Mouse (Mus musculus) limb, embryonic 12.5 days (tissue): ENCODE measurements around the gene Apobr. TPM values are rescaled to one million over a fixed set of nuclear protein-coding genes. Genes with fewer than 3 reads are reported as not detected.

Experiments
- ATAC-seq: fragments of 200-750 bp; cut with Nextera tagmentation; 2 replicates; pipeline ENCODE4 v1.8.0; 2017; ENCODE audit warnings: low read depth, moderate TSS enrichment; ENCODE audit not compliant: insufficient number of reproducible peaks, insufficient read depth, low FRiP score, low TSS enrichment
- H3K27ac ChIP-seq: fragments of 300-500 bp; sonication (generic); 2 replicates; pipeline ENCODE4 v1.5.1; 2016; ENCODE audit warnings: mild to moderate bottlenecking, moderate library complexity
- H3K27me3 ChIP-seq: fragments of 300-500 bp; sonication (generic); 2 replicates; pipeline ENCODE4 v1.6.1; 2016; ENCODE audit warnings: mild to moderate bottlenecking, moderate library complexity
- H3K36me3 ChIP-seq: fragments of 300-500 bp; sonication (generic); 2 replicates; pipeline ENCODE4 v1.6.1; 2016; ENCODE audit warnings: mild to moderate bottlenecking, moderate library complexity
- H3K4me1 ChIP-seq: fragments of 300-500 bp; sonication (generic); replicated peaks from 2 replicates; pipeline ENCODE4 v1.6.1; 2016
- H3K4me2 ChIP-seq: fragments of 300-500 bp; sonication (generic); 2 replicates; pipeline ENCODE4 v1.6.1; 2016; ENCODE audit warnings: mild to moderate bottlenecking, moderate library complexity
- H3K4me3 ChIP-seq: fragments of 300-500 bp; sonication (generic); replicated peaks from 2 replicates; pipeline ENCODE4 v1.5.1; 2016; ENCODE audit warnings: mild to moderate bottlenecking
- H3K9ac ChIP-seq: fragments of 300-500 bp; sonication (generic); replicated peaks from 2 replicates; pipeline ENCODE4 v1.6.1; 2016; ENCODE audit warnings: mild to moderate bottlenecking, moderate library complexity
- H3K9me3 ChIP-seq: fragments of 300-500 bp; sonication (generic); 2 replicates; pipeline ENCODE4 v1.6.1; 2016; ENCODE audit warnings: mild to moderate bottlenecking, moderate library complexity
- WGBS: fragments of 180-500 bp; shearing (Covaris S2); methylation state at CpG from one replicate; pipeline ENCODE4 v1.1.7; 2016; 5-methylcytosine and 5-hydroxymethylcytosine counted together
- polyA plus RNA-seq: library from polyadenylated mRNA; unstranded; fragments of >200 nt; fragmentation: Nextera tagmentation; extraction: Ambion mirVana; gene quantifications from 2 replicates; pipeline ENCODE4 v1.2.1, GENCODE M21; 2016

The Apobr gene
- polyA plus RNA-seq, 1 experiment from 2014 or later, result 0.56 TPM

DNA sequence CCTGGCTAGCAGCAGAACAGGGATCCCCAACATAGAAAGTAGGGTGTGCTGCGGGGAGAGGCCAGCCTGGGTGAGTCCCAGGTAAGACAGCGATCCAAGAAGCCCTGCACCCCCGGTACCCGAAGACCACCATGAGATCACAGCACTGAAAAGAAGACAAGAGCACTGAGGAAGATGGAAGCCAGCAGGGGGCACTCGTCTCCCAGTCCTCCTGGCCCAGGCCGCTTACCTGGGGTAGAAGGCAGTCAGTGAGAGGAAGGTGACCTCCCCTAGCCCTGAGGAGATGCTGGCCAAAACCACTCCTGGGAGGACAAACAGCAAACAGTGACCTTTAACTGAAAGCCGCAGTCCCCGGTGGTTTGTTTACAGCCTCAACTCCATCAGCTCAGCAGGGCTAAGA lies 5.6 kb upstream of the Apobr start:
- no peak overlapping the region for H3K9ac ChIP-seq
- H3K4me1 ChIP-seq, result peaks cover 6% of the 10 kb centered on the region; the same call in 1 of the 2 replicates
- 50% methylated on average over 8 of the region's 8 CpGs for WGBS
- H3K4me2 ChIP-seq, result no peak overlapping the region
- no peak overlapping the region for H3K4me3 ChIP-seq
- H3K27me3 ChIP-seq, result no peaks in the 10 kb centered on the region
- ATAC-seq, result no peak
- H3K36me3 ChIP-seq, result peaks cover 37% of the 10 kb centered on the region
- H3K27ac ChIP-seq, result no peak overlapping the region
- H3K9me3 ChIP-seq, result no peaks in the 10 kb centered on the region

DNA sequence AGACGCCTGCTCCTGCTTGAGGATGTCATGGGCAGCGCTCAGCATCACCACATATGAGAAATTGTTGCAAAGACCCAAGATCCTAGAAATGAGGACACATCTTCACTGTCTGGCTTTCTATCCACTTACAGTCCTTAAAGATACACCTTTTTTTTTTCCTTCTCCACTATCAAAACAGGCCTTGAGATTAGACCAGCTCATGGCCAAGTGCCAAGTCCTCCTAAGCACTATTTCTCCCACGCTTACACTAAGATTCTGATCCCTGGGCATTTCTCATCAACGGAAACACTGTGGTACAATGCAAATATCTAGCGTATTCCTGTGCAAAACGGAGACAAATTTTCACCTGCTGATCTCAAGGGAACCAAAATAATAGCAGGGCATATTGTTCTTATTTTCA lies 3.1 kb upstream of the Apobr start:
- Histone ChIP-seq H3K4me3 (no peak overlapping the region), H3K9me3 (no peaks in the 10 kb centered on the region), H3K27me3 (peaks cover 21% of the 10 kb centered on the region), H3K27ac (no peak overlapping the region), H3K4me1 (peaks cover 6% of the 10 kb centered on the region; the same call in 1 of the 2 replicates), H3K36me3 (peaks cover 22% of the 10 kb centered on the region), H3K9ac (no peak overlapping the region), H3K4me2 (peak overlapping the region; percentile 33)
- 86% methylated on average over 6 of the region's 6 CpGs for WGBS
- ATAC-seq, result no peak

DNA sequence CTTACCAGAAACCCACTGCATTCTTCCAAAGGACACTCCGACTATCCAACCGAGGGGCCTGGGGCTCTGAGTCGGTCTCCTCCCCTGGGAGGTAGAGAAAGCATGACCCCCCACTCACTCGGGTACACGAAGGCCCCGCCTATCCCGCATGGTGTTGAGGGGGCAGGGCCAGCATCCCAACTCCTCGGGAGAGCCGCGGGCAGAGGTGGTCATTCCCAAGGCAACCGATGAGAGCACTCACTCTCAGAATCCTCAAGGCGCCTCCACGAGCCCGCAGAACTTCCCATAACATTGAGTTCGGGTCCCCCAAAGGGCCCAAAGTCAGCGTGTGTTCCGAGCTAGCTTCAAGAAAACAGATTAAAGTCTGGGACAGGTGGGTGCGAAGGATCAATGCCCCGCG lies 2.0 kb upstream of the Apobr start:
- no peaks in the 10 kb centered on the region for H3K9me3 ChIP-seq
- peaks cover 31% of the 10 kb centered on the region for H3K27me3 ChIP-seq
- 3% methylated on average over 20 of the region's 20 CpGs for WGBS
- H3K4me3 ChIP-seq, result peak overlapping the region; percentile 50
- H3K4me1 ChIP-seq, result peaks cover 10% of the 10 kb centered on the region; the same call in 1 of the 2 replicates
- peaks cover 14% of the 10 kb centered on the region; the same call in 1 of the 2 replicates for H3K36me3 ChIP-seq
- H3K4me2 ChIP-seq, result peak overlapping the region; percentile 78
- 0 out of 2 replicates have a peak overlapping the region, but pooled peaks have one; percentile 17 for H3K27ac ChIP-seq
- peak; percentile 66 for ATAC-seq
- H3K9ac ChIP-seq, result peak overlapping the region; percentile 52

DNA sequence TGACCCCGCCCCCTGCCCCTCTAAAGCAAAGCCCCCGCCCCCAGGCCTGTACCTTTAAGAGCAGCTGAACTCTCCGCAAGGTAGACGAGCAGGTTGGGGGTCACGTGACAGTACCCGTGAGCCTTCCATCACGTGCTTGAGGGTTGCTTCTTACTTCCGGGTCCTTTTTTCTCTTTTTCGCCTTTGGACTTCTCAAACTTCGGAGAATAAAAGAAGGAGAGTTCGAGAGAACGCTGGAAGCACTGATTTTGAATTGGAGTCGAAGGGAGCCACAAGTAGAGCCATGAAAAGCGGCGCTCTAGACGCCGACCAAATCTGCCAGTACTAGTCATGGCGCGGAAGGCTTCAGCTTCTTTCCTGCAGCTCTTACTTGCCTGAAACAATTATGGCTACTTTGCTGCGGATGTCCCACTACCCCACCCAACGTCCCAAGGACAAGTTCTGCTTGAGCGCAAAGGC lies 1.5 kb upstream of the Apobr start:
- Histone ChIP-seq H3K27ac (peak overlapping the region; percentile 82), H3K27me3 (peaks cover 31% of the 10 kb centered on the region), H3K4me3 (peak overlapping the region; percentile 50), H3K9ac (peak overlapping the region; percentile 52), H3K4me1 (peaks cover 14% of the 10 kb centered on the region), H3K9me3 (no peaks in the 10 kb centered on the region), H3K4me2 (peak overlapping the region; percentile 78), H3K36me3 (peaks cover 11% of the 10 kb centered on the region; the same call in 1 of the 2 replicates)
- ATAC-seq, result peak; percentile 87
- WGBS, result 1% methylated on average over 22 of the region's 22 CpGs

DNA sequence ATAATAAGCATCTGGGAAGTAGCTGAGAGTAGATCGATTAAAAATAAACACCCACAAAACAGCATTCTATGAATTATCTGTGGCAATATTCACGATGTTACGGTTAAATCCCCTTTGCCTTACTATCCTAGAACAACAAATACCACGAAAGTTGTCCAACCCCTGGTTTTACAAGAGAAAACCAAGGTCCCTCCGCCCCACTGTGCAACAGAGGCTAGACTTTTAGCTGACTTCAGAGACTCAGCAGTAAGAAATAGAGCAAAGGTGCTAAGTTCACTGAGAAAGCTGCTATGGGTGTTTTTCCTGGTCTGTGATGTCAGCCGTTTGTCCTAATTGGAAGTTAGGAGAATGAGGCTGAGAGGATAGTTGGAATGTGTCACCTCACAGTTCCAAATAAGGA lies 981 bp upstream of the Apobr start:
- Histone ChIP-seq H3K9ac (no peak overlapping the region), H3K4me1 (peaks cover 16% of the 10 kb centered on the region), H3K27ac (peak overlapping the region; percentile 82; the same call in 1 of the 2 replicates), H3K27me3 (peaks cover 31% of the 10 kb centered on the region), H3K9me3 (no peaks in the 10 kb centered on the region), H3K36me3 (peaks cover 8% of the 10 kb centered on the region; the same call in 1 of the 2 replicates), H3K4me3 (peak overlapping the region; percentile 50), H3K4me2 (peak overlapping the region; percentile 78)
- WGBS, result 54% methylated on average over 6 of the region's 6 CpGs
- no peak for ATAC-seq

DNA sequence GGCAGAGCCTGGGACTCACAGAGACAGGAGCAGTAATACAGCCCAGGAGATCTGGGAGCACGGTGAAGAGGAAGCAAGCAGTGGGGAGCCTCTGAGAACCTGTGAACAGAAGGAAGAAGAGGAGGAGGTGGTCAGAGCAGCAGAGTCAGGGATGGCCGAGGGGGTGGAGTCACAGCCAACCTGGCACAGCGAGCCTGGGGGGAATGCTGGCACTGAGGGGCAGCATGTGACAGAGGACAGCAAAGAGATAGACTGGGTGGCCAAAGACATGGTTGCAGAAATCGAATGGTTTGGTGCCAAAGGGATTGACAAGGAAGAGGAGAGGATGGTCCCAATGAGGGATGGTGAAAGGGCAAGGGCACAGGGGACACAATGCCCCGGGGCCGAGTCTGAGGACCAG lies 975 bp downstream of the Apobr start, which contains the start of gene Cln3:
Gene Cln3, minus strand, starts transcription at position 101 of the 400 bp plus-strand sequence.
- no peak within 1 kb of the TSS for H3K9ac ChIP-seq
- H3K27me3 ChIP-seq, result peaks cover 31% of the 10 kb centered on the region
- ATAC-seq, result no peak
- no peaks in the 10 kb centered on the region for H3K36me3 ChIP-seq
- no peak within 1 kb of the TSS for H3K4me2 ChIP-seq
- H3K4me3 ChIP-seq, result no peak within 1 kb of the TSS
- H3K27ac ChIP-seq, result no peak within 1 kb of the TSS
- WGBS, result 75% methylated on average over 6 of the region's 6 CpGs
- H3K9me3 ChIP-seq, result no peaks in the 10 kb centered on the region
- H3K4me1 ChIP-seq, result peaks cover 16% of the 10 kb centered on the region

DNA sequence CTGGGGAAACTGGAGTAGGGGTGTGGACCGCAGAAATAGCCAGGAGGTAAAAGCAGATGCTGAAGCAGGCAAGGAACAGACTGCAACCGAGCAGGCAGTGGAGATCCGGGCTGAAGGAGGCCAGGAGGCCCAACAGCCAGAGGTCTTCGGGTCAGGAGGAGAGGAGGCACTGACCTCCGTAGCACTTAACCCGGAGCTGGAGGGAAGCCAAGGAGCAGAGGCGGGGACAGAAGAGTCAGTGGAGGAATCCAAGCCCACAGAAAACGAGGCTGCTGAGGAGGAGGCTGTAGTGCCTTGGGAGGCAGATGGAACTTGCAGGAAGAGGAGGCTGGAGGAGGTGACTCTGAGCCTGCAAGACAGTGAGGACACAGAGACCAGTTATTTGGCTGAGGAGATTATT lies 2.1 kb downstream of the Apobr start:
- Histone ChIP-seq H3K27me3 (peaks cover 31% of the 10 kb centered on the region), H3K4me1 (peaks cover 12% of the 10 kb centered on the region), H3K36me3 (no peaks in the 10 kb centered on the region), H3K9me3 (no peaks in the 10 kb centered on the region), H3K9ac (no peak overlapping the region), H3K4me2 (no peak overlapping the region), H3K4me3 (no peak overlapping the region), H3K27ac (no peak overlapping the region)
- WGBS, result 64% methylated on average over 8 of the region's 8 CpGs
- ATAC-seq, result no peak

DNA sequence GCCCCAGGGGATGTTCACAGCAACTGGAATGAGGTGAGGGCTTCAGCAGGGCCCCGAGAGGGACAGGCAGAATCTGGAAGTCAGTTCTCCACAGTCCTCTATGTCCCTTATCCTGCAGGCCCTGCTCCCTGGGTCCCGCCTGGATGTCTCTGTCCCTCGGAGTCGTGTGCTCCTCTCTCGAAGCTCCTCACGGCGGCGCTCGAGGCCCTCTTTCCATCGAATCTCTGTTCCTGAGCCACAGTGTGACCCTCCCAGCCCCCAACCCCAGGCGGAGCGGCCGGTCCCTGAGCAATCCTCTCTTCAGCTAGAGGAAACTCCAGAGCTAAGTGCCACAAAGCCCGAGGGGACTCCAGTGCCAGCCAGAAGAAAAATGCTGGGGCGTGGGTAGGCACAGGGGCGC lies 3.0 kb downstream of the Apobr start:
- Histone ChIP-seq H3K9ac (peak overlapping the region; percentile 50), H3K36me3 (no peaks in the 10 kb centered on the region), H3K9me3 (no peaks in the 10 kb centered on the region), H3K27me3 (peaks cover 38% of the 10 kb centered on the region), H3K4me3 (0 out of 2 replicates have a peak overlapping the region, but pooled peaks have one; percentile 1), H3K4me1 (peaks cover 9% of the 10 kb centered on the region; the same call in 1 of the 2 replicates), H3K4me2 (peak overlapping the region; percentile 46), H3K27ac (no peak overlapping the region)
- ATAC-seq, result peak; percentile 39; the same call in 1 of the 2 replicates
- 4% methylated on average over 16 of the region's 16 CpGs for WGBS

DNA sequence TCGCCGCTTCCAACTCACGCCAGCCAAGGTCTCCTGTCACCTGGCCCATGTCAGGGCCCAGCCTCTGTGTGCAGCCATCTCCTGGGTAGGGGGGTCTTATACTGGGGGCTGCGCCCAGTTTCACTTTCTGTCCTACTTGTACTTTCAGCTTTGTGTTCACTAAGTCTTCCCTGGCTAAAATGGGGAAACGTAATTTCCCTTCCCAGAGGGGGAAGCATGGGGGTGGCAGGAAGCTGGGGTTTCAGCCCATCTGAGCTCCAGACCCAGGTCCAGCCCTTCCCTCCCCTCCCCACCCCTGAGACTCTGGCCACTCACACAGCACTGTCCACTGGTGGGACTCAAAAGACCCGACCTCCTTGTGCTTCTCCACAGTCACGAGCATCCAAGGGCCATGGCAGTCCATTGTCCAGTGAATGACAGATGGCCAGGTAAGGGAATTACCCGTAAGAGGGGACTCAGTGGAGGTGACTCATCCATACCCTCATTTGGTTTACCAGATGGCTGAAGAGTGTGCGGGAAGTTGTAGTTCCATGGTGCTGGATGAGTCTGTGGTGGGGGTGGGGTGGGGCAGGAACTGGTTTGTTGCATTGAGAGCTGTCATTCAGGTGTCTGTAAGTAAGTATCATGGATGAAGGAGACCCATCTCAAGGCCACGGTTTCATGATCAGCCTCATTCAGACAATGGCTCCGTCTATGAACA lies 10.3 kb downstream of the Apobr start, which contains the start of gene Il27:
Gene Il27, minus strand, starts transcription at position 80 of the 700 bp plus-strand sequence.
- H3K9me3 ChIP-seq, result no peaks in the 10 kb centered on the region
- no peaks in the 10 kb centered on the region for H3K36me3 ChIP-seq
- no peaks in the 10 kb centered on the region for H3K4me1 ChIP-seq
- no peak for ATAC-seq
- H3K27ac ChIP-seq, result no peak within 1 kb of the TSS
- H3K4me2 ChIP-seq, result no peak within 1 kb of the TSS
- no peak within 1 kb of the TSS for H3K4me3 ChIP-seq
- H3K9ac ChIP-seq, result no peak within 1 kb of the TSS
- WGBS, result 83% methylated on average over 11 of the region's 11 CpGs
- peaks cover 8% of the 10 kb centered on the region; the same call in 1 of the 2 replicates for H3K27me3 ChIP-seq

DNA sequence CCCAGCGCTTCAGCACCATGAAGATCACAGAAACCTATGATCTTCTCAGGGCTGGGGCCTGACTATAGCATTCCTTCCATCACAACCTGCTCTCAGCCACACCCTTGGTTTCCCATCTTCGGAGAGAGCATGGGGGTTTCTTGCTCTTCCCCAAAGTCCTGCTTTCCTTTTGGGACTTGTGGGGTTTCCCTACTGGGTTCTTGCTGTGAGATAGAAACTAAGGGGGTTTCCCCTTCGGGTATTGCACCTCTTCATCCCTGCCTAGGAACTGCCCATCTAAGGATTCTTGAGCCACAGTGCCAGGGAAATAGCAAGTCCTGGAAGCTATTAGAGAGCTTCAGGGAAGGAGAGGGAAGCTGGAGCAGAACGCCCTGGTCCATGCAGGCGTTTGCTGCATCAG lies 11.1 kb downstream of the Apobr start:
- ATAC-seq, result no peak
- Histone ChIP-seq H3K27me3 (peaks cover 8% of the 10 kb centered on the region; the same call in 1 of the 2 replicates), H3K36me3 (no peaks in the 10 kb centered on the region)

DNA sequence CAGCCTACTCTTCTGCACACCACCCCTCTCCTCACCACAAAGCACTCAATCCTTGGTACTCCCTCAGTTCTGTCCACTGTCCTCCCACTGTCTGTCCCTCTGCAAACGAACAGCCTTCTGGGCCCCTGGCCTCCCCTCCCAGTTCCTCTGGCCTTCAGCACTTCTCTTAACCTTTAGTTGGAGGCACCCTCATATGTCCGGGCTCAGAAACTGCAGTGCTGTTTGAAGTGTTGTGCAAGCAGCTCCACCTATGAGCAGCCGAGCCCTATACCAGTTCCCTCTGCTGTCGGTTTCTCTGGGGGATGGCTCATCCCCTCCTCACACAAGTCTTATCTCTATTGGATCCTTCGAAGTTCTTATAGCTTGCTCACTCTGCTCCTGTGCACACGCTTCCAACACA lies 11.7 kb downstream of the Apobr start:
- Histone ChIP-seq H3K9me3 (no peaks in the 10 kb centered on the region), H3K4me1 (no peaks in the 10 kb centered on the region), H3K27ac (no peak overlapping the region), H3K27me3 (peaks cover 8% of the 10 kb centered on the region; the same call in 1 of the 2 replicates), H3K9ac (no peak overlapping the region), H3K4me2 (no peak overlapping the region), H3K36me3 (no peaks in the 10 kb centered on the region), H3K4me3 (no peak overlapping the region)
- WGBS, result 61% methylated on average over 6 of the region's 6 CpGs
- no peak for ATAC-seq

More for the DNA sequence above, 11.1 kb downstream of the Apobr start:
- no peak overlapping the region for H3K4me2 ChIP-seq
- no peak overlapping the region for H3K9ac ChIP-seq
- H3K4me3 ChIP-seq, result no peak overlapping the region
- WGBS, result 81% methylated on average over 5 of the region's 5 CpGs
- H3K27ac ChIP-seq, result no peak overlapping the region
- H3K4me1 ChIP-seq, result no peaks in the 10 kb centered on the region
- H3K9me3 ChIP-seq, result no peaks in the 10 kb centered on the region
